Mouse (Mus musculus): Measurements from ENCODE around the gene Fras1. TPM values are rescaled to one million over a fixed set of nuclear protein-coding genes. Genes with fewer than 3 reads are reported as not detected.

The Fras1 gene
- polyA plus RNA-seq, 1 experiment = not detected

DNA sequence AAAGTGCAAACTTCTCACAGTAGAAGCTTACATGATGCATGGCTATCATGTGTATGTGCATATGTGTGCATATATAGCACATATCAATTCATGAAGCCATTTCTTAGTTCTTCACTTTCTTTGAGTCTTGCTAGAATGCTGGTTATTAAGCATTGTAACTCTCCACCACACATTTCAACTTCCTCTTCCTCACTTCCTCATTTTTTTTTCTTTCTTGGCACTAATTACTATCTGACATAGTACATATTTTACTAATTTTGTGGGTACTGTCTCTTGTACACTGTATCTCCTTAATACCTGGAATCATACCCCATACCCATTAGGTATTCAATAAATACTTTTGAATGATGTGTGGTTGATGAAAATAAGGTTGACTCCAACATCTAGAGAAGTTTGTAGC is 158.2 kb downstream of the Fras1 start:
- TF ChIP-seq CTCF (IDR thresholded peaks at IDR 0.05; ENCODE audit: low read depth, low read length) (no peak), POLR2A (IDR thresholded peaks at IDR 0.05; ENCODE audit: borderline replicate concordance, low read depth, low read length) (no peak)
- H3K4me3 ChIP-seq (ENCODE audit: insufficient read depth, low read length) = no peak overlapping the region
- H3K27ac ChIP-seq (ENCODE audit: insufficient read depth, low read depth, low read length) = no peak overlapping the region

GRCm38 (mm10) chr5:96536527-96536926 is 162.8 kb downstream of the Fras1 start:
- Histone ChIP-seq H3K27ac (ENCODE audit: insufficient read depth, low read depth, low read length) (no peak overlapping the region), H3K4me1 (ENCODE audit: control insufficient read depth, insufficient read depth, low read length) (no peaks in the 10 kb centered on the region), H3K4me3 (ENCODE audit: insufficient read depth, low read length) (no peak overlapping the region)
- TF ChIP-seq POLR2A (IDR thresholded peaks at IDR 0.05; ENCODE audit: borderline replicate concordance, low read depth, low read length) = no peak
- no peak for TF ChIP-seq CTCF (IDR thresholded peaks at IDR 0.05; ENCODE audit: low read depth, low read length)

More for the DNA sequence above, 158.2 kb downstream of the Fras1 start:
- no peaks in the 10 kb centered on the region for H3K4me1 ChIP-seq (ENCODE audit: control insufficient read depth, insufficient read depth, low read length)

GRCm38 (mm10) chr5:96536937-96537336 is 163.2 kb downstream of the Fras1 start:
- Histone ChIP-seq H3K4me1 (ENCODE audit: control insufficient read depth, insufficient read depth, low read length) (no peaks in the 10 kb centered on the region), H3K4me3 (ENCODE audit: insufficient read depth, low read length) (no peak overlapping the region), H3K27ac (ENCODE audit: insufficient read depth, low read depth, low read length) (no peak overlapping the region)
- TF ChIP-seq CTCF (IDR thresholded peaks at IDR 0.05; ENCODE audit: low read depth, low read length) (no peak), POLR2A (IDR thresholded peaks at IDR 0.05; ENCODE audit: borderline replicate concordance, low read depth, low read length) (no peak)

GRCm38 (mm10) chr5:96544112-96544511 is 170.4 kb downstream of the Fras1 start:
- Histone ChIP-seq H3K27ac (ENCODE audit: insufficient read depth, low read depth, low read length) (no peak overlapping the region), H3K4me1 (ENCODE audit: control insufficient read depth, insufficient read depth, low read length) (no peaks in the 10 kb centered on the region), H3K4me3 (ENCODE audit: insufficient read depth, low read length) (no peak overlapping the region)
- TF ChIP-seq POLR2A (IDR thresholded peaks at IDR 0.05; ENCODE audit: borderline replicate concordance, low read depth, low read length) (no peak), CTCF (IDR thresholded peaks at IDR 0.05; ENCODE audit: low read depth, low read length) (no peak)

- no peak overlapping the region for H3K27ac ChIP-seq (ENCODE audit: insufficient read depth, low read depth, low read length)
- no peak overlapping the region for H3K4me3 ChIP-seq (ENCODE audit: insufficient read depth, low read length)
- H3K4me1 ChIP-seq (ENCODE audit: control insufficient read depth, insufficient read depth, low read length) = no peaks in the 10 kb centered on the region
- no peak for TF ChIP-seq CTCF (IDR thresholded peaks at IDR 0.05; ENCODE audit: low read depth, low read length)
- no peak for TF ChIP-seq POLR2A (IDR thresholded peaks at IDR 0.05; ENCODE audit: borderline replicate concordance, low read depth, low read length)
Measured at GRCm38 (mm10) chr5:96545994-96546393, 172.2 kb downstream of the Fras1 start.

GRCm38 (mm10) chr5:96554940-96555679 is 181.4 kb downstream of the Fras1 start:
- no peaks in the 10 kb centered on the region for H3K4me1 ChIP-seq (ENCODE audit: control insufficient read depth, insufficient read depth, low read length)

GRCm38 (mm10) chr5:96558049-96558804 is 184.5 kb downstream of the Fras1 start:
- no peak for TF ChIP-seq POLR2A (IDR thresholded peaks at IDR 0.05; ENCODE audit: borderline replicate concordance, low read depth, low read length)
- TF ChIP-seq CTCF (IDR thresholded peaks at IDR 0.05; ENCODE audit: low read depth, low read length) = no peak
- Histone ChIP-seq H3K4me3 (ENCODE audit: insufficient read depth, low read length) (no peak overlapping the region), H3K27ac (ENCODE audit: insufficient read depth, low read depth, low read length) (no peak overlapping the region), H3K4me1 (ENCODE audit: control insufficient read depth, insufficient read depth, low read length) (no peaks in the 10 kb centered on the region)

More at GRCm38 (mm10) chr5:96554940-96555679, 181.4 kb downstream of the Fras1 start:
- no peak for TF ChIP-seq CTCF (IDR thresholded peaks at IDR 0.05; ENCODE audit: low read depth, low read length)
- no peak for TF ChIP-seq POLR2A (IDR thresholded peaks at IDR 0.05; ENCODE audit: borderline replicate concordance, low read depth, low read length)
- H3K4me3 ChIP-seq (ENCODE audit: insufficient read depth, low read length) = no peak overlapping the region
- H3K27ac ChIP-seq (ENCODE audit: insufficient read depth, low read depth, low read length) = no peak overlapping the region

- Histone ChIP-seq H3K27ac (ENCODE audit: insufficient read depth, low read depth, low read length) (no peak overlapping the region), H3K4me3 (ENCODE audit: insufficient read depth, low read length) (no peak overlapping the region), H3K4me1 (ENCODE audit: control insufficient read depth, insufficient read depth, low read length) (no peaks in the 10 kb centered on the region)
- TF ChIP-seq CTCF (IDR thresholded peaks at IDR 0.05; ENCODE audit: low read depth, low read length) = no peak
Measured at GRCm38 (mm10) chr5:96574586-96574985, 200.8 kb downstream of the Fras1 start.

DNA sequence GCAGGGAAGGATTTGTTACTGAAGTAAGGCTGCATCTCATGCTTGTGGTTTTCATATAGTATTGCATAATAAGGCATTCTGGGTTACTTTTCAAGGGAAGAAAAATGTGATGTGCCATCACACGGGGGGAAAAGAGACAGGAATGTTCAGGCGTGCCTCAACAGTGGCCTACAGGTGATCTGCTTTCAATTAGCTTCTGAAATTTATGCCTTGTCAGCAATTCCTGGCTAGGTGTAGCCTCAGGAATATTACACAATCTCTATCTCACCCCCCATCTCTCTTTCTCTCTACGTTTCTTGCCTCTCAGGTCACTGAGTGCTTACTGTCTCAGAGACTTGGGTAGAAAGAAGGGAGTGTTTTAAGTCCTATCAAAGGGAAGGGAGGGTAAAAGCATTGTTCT is 204.9 kb downstream of the Fras1 start:
- H3K27ac ChIP-seq (ENCODE audit: insufficient read depth, low read depth, low read length) = no peak overlapping the region
- no peak overlapping the region for H3K4me3 ChIP-seq (ENCODE audit: insufficient read depth, low read length)
- no peak for TF ChIP-seq POLR2A (IDR thresholded peaks at IDR 0.05; ENCODE audit: borderline replicate concordance, low read depth, low read length)
- no peaks in the 10 kb centered on the region for H3K4me1 ChIP-seq (ENCODE audit: control insufficient read depth, insufficient read depth, low read length)

GRCm38 (mm10) chr5:96579938-96580337 is 206.2 kb downstream of the Fras1 start:
- Histone ChIP-seq H3K27ac (ENCODE audit: insufficient read depth, low read depth, low read length) (no peak overlapping the region), H3K4me1 (ENCODE audit: control insufficient read depth, insufficient read depth, low read length) (no peaks in the 10 kb centered on the region)
- no peak for TF ChIP-seq POLR2A (IDR thresholded peaks at IDR 0.05; ENCODE audit: borderline replicate concordance, low read depth, low read length)
- TF ChIP-seq CTCF (IDR thresholded peaks at IDR 0.05; ENCODE audit: low read depth, low read length) = no peak

More at GRCm38 (mm10) chr5:96579938-96580337, 206.2 kb downstream of the Fras1 start:
- H3K4me3 ChIP-seq (ENCODE audit: insufficient read depth, low read length) = no peak overlapping the region
